Mouse (Mus musculus): ENCODE data around the gene Olfr51.
"Not testable (repeated sequence)": the region's sequence is repeated elsewhere in the genome, so short reads cannot be mapped to it uniquely, and the experiment has no call there.

Gene Olfr51

GRCm38 (mm10) chr11:51003296-51003695, at the start of gene Olfr51:
Gene Olfr51, plus strand, starts transcription at chr11:51003596.
- DNase-seq, result no peak

GRCm38 (mm10) chr11:50953665-50954064, 49.7 kb upstream of the Olfr51 start, which contains the start of gene Prop1:
Gene Prop1, minus strand, starts transcription at chr11:50953765.
- DNase-seq, result no peak

- no peak for DNase-seq
Observed at GRCm38 (mm10) chr11:50964886-50965285, 38.5 kb upstream of the Olfr51 start.

GRCm38 (mm10) chr11:50966230-50966629, 37.2 kb upstream of the Olfr51 start, which contains the start of gene Olfr1378:
Gene Olfr1378, plus strand, starts transcription at chr11:50966530.
- no peak for DNase-seq

- peak in 1 of 2 experiments; percentile 1 for DNase-seq
Observed at GRCm38 (mm10) chr11:50977216-50977615, 26.2 kb upstream of the Olfr51 start.

- DNase-seq, result no peak
Observed at GRCm38 (mm10) chr11:50981667-50982066, 21.7 kb upstream of the Olfr51 start, which contains the start of gene Olfr1377. Gene Olfr1377, plus strand, starts transcription at chr11:50981967.

- DNase-seq, result peak in 1 of 2 experiments; percentile 4
Observed at GRCm38 (mm10) chr11:51011821-51012220, 8.4 kb downstream of the Olfr51 start.

- DNase-seq, result no peak
Observed at GRCm38 (mm10) chr11:51013936-51014335, 10.5 kb downstream of the Olfr51 start, which contains the start of gene Olfr54. Gene Olfr54, plus strand, starts transcription at chr11:51014236.

- no peak for DNase-seq
Observed at GRCm38 (mm10) chr11:51016341-51016740, 12.9 kb downstream of the Olfr51 start.

GRCm38 (mm10) chr11:51026811-51027210, 23.4 kb downstream of the Olfr51 start:
- DNase-seq, result not testable (repeated sequence)

GRCm38 (mm10) chr11:51029381-51029780, 26.0 kb downstream of the Olfr51 start:
- DNase-seq, result not testable (repeated sequence)

GRCm38 (mm10) chr11:51030225-51030624, 26.8 kb downstream of the Olfr51 start:
- no peak for DNase-seq

- DNase-seq, result peak in 1 of 2 experiments; percentile 16
Observed at GRCm38 (mm10) chr11:51032851-51033250, 29.5 kb downstream of the Olfr51 start.

GRCm38 (mm10) chr11:51034141-51034540, 30.7 kb downstream of the Olfr51 start:
- DNase-seq, result not testable (repeated sequence)

GRCm38 (mm10) chr11:51035951-51036350, 32.6 kb downstream of the Olfr51 start:
- no peak for DNase-seq

- DNase-seq, result not testable (repeated sequence)
Observed at GRCm38 (mm10) chr11:51044776-51045175, 41.4 kb downstream of the Olfr51 start.

- not testable (repeated sequence) for DNase-seq
Observed at GRCm38 (mm10) chr11:51047809-51048208, 44.4 kb downstream of the Olfr51 start, which contains the start of gene Olfr1375. Gene Olfr1375, plus strand, starts transcription at chr11:51048109.

GRCm38 (mm10) chr11:51051678-51052077, 48.3 kb downstream of the Olfr51 start:
- DNase-seq, result no peak

GRCm38 (mm10) chr11:51053230-51053629, 49.8 kb downstream of the Olfr51 start:
- DNase-seq, result no peak

- peak; percentile 87 to 88 for DNase-seq
Observed at GRCm38 (mm10) chr11:51059151-51059571, 55.8 kb downstream of the Olfr51 start, which contains the start of gene Zfp354a. Gene Zfp354a, plus strand, starts transcription at chr11:51059257.
